ENCODE assay signal across 12 mouse cellular contexts in genomic region chr2:49727686-49728085, GRCm38 (mm10). TPM values are rescaled to one million over a fixed set of nuclear protein-coding genes. Genes with fewer than 3 reads are reported as not detected.
A peak's percentile ranks its signal among the peaks of the same experiment; 100 is the strongest.
DNase-seq lines count a peak whose midpoint lies in the region; ATAC-seq and TF ChIP-seq lines count a peak whose summit lies in the region.
"Had no signal": no experiment of that assay in that cellular context is flagged by ENCODE, and none has a peak within 500 bp of the region (broad histone marks: within the 10 kb centered on the region; RNA-seq: fewer than 3 reads in every experiment).

No protein-coding gene starts in this region.

- 66% methylated on average over 4 of the region's 4 CpGs for WGBS in forebrain, embryonic 14.5 days
- WGBS in forebrain, embryonic 12.5 days, result 82% methylated on average over 4 of the region's 4 CpGs

- no peak for ATAC-seq in forebrain, embryonic 14.5 days
- no peak for ATAC-seq in forebrain, embryonic 12.5 days (ENCODE audit: low FRiP score)

- peak overlapping the region; percentile 30; the same call in 1 of the 2 replicates for H3K27ac ChIP-seq in forebrain, embryonic 14.5 days (ENCODE audit: low read depth, low read length)
- no peak overlapping the region for H3K27ac ChIP-seq in forebrain, embryonic 12.5 days
- peak overlapping the region; percentile 64; the same call in 1 of the 2 replicates for H3K27ac ChIP-seq in layer of hippocampus, adult 2 months
- H3K27ac ChIP-seq: hindbrain, embryonic 14.5 days; liver, embryonic 13.5 days had no signal

- H3K4me2 ChIP-seq in forebrain, embryonic 14.5 days (ENCODE audit: low read length), result no peak overlapping the region
- H3K4me2 ChIP-seq in forebrain, embryonic 12.5 days, result no peak overlapping the region
- H3K4me2 ChIP-seq: hindbrain, embryonic 14.5 days; liver, embryonic 13.5 days had no signal

- peaks cover 13% of the 10 kb centered on the region for H3K4me1 ChIP-seq in forebrain, embryonic 14.5 days (ENCODE audit: control insufficient read depth, insufficient read depth, low read length)
- peaks cover 17% of the 10 kb centered on the region for H3K4me1 ChIP-seq in forebrain, embryonic 12.5 days

- H3K27me3 ChIP-seq in forebrain, embryonic 14.5 days (replicated peaks; ENCODE audit: control insufficient read depth, insufficient read depth, low read length), result no peaks in the 10 kb centered on the region
- no peaks in the 10 kb centered on the region for H3K27me3 ChIP-seq in forebrain, embryonic 12.5 days
- H3K27me3 ChIP-seq: liver, embryonic 13.5 days had no signal

- H3K36me3 ChIP-seq in forebrain, embryonic 14.5 days (ENCODE audit: control insufficient read depth, insufficient read depth, low read length), result peaks cover 80% of the 10 kb centered on the region
- H3K36me3 ChIP-seq in forebrain, embryonic 12.5 days (replicated peaks), result peaks cover 71% of the 10 kb centered on the region
- H3K36me3 ChIP-seq: liver, embryonic 13.5 days had no signal

- DNase-seq in forebrain, embryonic 14.5 days (ENCODE audit: low spot score), result no peak
- DNase-seq in layer of hippocampus, adult 2 months (ENCODE audit: low spot score in 2 of 2), result peak in 1 of 2 experiments; percentile 34
- DNase-seq in layer of hippocampus, postnatal 14 days (ENCODE audit: low spot score in 2 of 2), result no peak
- DNase-seq in NIH3T3 (ENCODE audit: low read depth), result peak; percentile 18
- DNase-seq in lung, postnatal 25 days (ENCODE audit: low spot score), result peak; percentile 23
- no peak for DNase-seq in frontal cortex, adult 2 months (ENCODE audit: extremely low spot score in 1 of 2, low spot score in 1 of 2)
- DNase-seq in embryo, embryonic 10 days (ENCODE audit: low spot score), result no peak
- DNase-seq: liver, embryonic 13.5 days had no signal

- no peak overlapping the region; the same call in 1 of the 2 replicates for H3K9ac ChIP-seq in forebrain, embryonic 14.5 days (ENCODE audit: low read length)
- H3K9ac ChIP-seq in forebrain, embryonic 12.5 days, result no peak overlapping the region
- H3K9ac ChIP-seq: hindbrain, embryonic 14.5 days; liver, embryonic 13.5 days had no signal

- no peaks in the 10 kb centered on the region for H3K9me3 ChIP-seq in forebrain, embryonic 14.5 days (replicated peaks; ENCODE audit: control insufficient read depth, low read length)
- no peaks in the 10 kb centered on the region for H3K9me3 ChIP-seq in forebrain, embryonic 12.5 days
- H3K9me3 ChIP-seq: G1E; liver, embryonic 13.5 days had no signal

- no peak overlapping the region for H3K4me3 ChIP-seq in forebrain, embryonic 14.5 days (ENCODE audit: low read depth, low read length)
- no peak overlapping the region for H3K4me3 ChIP-seq in forebrain, embryonic 12.5 days (replicated peaks)
- no peak overlapping the region for H3K4me3 ChIP-seq in layer of hippocampus, adult 2 months
- H3K4me3 ChIP-seq: liver, embryonic 13.5 days had no signal

- TF ChIP-seq CTCF in layer of hippocampus, adult 2 months (conservative IDR thresholded peaks at IDR 0.05), result no peak

RNA-seq across cellular contexts. Expression of gene Lypd6b, which starts 59.8 kb away (rescaled TPM):
- polyA plus RNA-seq in forebrain, embryonic 14.5 days (2014; fragmentation: Nextera tagmentation; extraction: Ambion mirVana), result 8.7 and 10.7 TPM in 2 replicates
- 1.6 and 2.3 TPM in 2 replicates for polyA plus RNA-seq in forebrain, embryonic 12.5 days (2016; fragmentation: Nextera tagmentation; extraction: Ambion mirVana)
- total RNA-seq in layer of hippocampus, adult 2 months (2021), result 1 to 10 TPM; 3.9 to 4.0 TPM
- total RNA-seq in layer of hippocampus, postnatal 14 days (2021), result 1 to 10 TPM; 5.3 to 5.8 TPM
- 7.5 and 8.0 TPM in 2 replicates for polyA plus RNA-seq in frontal cortex, adult 2 months (2012; rRNA removed)
- total RNA-seq: gastrocnemius, postnatal 36 days had no signal
- polyA plus RNA-seq: G1E; liver, embryonic 13.5 days had no signal

Comparison
In these comparisons a context has a peak if more than half of its experiments do, and no peak if none do; other contexts are left out.
1. DNase-seq: peak in NIH3T3 (single experiment) and lung, postnatal 25 days (single experiment); none in forebrain, embryonic 14.5 days (single experiment), layer of hippocampus, postnatal 14 days (0 of 2), frontal cortex, adult 2 months (0 of 2) and embryo, embryonic 10 days (single experiment).